Mouse (Mus musculus): ENCODE measurements at regions not wholly inside any gene's neighbourhood (a gene's known extent, or its start where the extent isn't known, plus 50 kb on each side); places are given as distances from the start of the nearest gene placed in this dataset.

DNA sequence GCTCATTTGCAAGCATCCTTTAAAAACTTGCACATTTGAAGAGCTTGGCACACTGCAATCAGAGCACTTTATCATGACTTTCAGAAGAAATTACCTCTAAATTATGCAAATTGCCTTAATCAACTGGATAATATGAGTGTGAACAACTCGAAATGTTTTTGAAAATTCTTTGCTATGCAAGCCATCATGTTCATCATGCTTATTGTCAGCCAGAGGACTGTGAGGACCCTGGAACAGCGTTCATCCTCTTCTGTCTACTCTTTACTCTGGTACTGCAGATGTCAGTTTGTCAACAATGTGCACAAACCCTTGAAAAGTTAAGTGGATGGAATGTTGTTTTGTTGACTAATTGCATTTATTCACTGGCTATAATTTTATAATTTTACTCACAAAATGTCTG is 1899.9 kb upstream of the Slc39a10 start:
- no peak for DNase-seq (ENCODE audit: low spot score)

DNA sequence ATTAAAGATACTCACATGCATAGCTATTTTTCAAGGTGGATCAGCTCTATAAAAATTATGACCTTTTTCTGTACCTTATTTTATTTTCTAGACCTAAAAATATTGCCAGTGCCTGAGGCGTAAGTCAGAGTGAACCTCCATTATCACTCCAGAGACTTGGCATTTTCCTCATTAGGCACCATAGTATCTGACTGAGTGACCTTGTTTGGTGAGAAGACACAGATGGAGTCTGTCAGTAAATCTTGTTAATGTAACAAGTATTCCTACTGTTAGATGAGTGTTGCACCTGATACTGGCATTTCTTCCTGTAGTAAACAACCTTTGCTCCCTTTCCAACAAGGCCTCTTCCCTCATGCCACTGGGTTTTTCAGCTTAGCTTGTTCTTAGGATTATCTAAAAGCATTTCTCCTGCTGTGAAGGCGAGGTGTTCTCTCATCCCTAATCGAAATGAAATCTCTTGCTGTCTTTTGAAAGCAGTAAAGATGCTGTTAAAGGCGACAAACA is 1860.7 kb upstream of the Slc39a10 start:
- no peak for DNase-seq (ENCODE audit: low spot score)

DNA sequence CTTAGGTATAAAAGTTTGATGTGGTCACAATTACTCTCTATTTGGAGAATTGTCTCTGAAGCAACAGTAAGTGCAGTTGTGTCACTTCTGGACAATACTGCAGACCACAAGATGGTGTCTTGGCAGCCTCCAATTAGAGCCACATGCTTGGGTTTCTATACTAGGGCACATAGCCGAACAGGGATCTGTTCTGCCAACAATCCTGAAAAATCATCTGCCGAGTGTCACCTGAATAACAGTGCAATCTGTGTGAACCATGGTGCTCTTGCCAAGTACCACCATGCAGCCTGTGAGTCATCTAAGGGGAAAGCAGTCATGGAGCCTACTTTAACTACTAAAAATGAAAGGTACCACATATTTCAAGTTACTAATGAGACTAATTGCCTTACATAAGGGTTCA is 1840.9 kb upstream of the Slc39a10 start:
- DNase-seq (ENCODE audit: low spot score): no peak

DNA sequence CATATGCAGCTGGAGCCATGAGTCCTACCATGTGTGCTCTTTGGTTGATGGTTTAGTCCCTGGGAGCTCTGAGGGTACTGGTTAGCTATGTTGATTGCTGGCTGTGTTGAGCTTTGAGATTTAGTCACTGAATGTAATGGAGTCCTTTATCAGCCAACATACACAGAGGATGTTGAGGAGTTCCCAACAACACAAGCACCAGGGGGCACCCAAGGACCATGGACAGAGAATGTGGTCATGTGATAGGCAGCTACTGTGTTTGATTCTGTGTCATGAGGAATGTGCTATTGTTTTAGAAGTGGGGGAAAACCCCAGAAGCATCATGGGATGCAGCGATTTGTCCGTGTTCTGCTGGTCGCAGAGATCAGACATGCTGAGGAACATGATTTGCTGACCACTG is 1816.0 kb upstream of the Slc39a10 start:
- peak; percentile 5 for DNase-seq (ENCODE audit: low spot score)
